Mouse (Mus musculus): ENCODE data around the gene Fam47e. TPM values are rescaled to one million over a fixed set of nuclear protein-coding genes. Genes with fewer than 3 reads are reported as not detected.
A peak's percentile ranks its signal among the peaks of the same experiment; 100 is the strongest.

The Fam47e gene
- polyA plus RNA-seq, 1 experiment from 2014 or later: 0.58 TPM

DNA sequence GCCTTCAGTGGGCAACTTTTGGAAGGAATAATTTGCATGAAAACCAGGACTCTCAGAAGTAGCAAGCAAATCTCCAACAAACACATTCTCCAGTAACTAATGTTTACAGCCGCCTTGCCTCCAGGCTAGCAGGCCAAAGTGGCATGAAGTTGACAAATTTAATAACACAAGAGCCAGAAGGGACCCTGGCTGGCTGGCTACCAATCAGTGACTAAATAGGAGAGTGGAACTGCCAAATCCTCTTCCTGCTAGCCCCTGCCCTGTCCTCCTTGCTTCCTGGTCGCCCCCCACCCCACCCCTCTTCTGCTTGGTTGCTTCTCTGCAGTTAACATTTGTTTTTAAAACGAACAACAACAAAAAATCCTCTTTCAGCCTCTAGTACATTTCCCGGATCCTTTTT is 426 bp upstream of the Fam47e start:
- Histone ChIP-seq H3K27ac (no peak overlapping the region), H3K9me3 (no peaks in the 10 kb centered on the region), H3K36me3 (no peaks in the 10 kb centered on the region), H3K27me3 (no peaks in the 10 kb centered on the region), H3K4me3 (no peak overlapping the region), H3K4me1 (peaks cover 4% of the 10 kb centered on the region; the same call in 1 of the 2 replicates), H3K4me2 (no peak overlapping the region), H3K9ac (no peak overlapping the region)
- ATAC-seq (ENCODE audit: insufficient number of reproducible peaks, insufficient read depth, low FRiP score, low TSS enrichment, low read depth): no peak
- 65% methylated on average over 4 of the region's 4 CpGs for WGBS

- no peak overlapping the region for H3K4me2 ChIP-seq
- no peak overlapping the region for H3K9ac ChIP-seq
- peaks cover 4% of the 10 kb centered on the region; the same call in 1 of the 2 replicates for H3K4me1 ChIP-seq
- no peaks in the 10 kb centered on the region for H3K27me3 ChIP-seq
- 98% methylated on average over 1 of the region's 1 CpGs for WGBS
- H3K36me3 ChIP-seq: no peaks in the 10 kb centered on the region
- no peak for ATAC-seq (ENCODE audit: insufficient number of reproducible peaks, insufficient read depth, low FRiP score, low TSS enrichment, low read depth)
- no peak overlapping the region for H3K27ac ChIP-seq
- no peaks in the 10 kb centered on the region for H3K9me3 ChIP-seq
- H3K4me3 ChIP-seq: no peak overlapping the region
These were observed 1.0 kb downstream of the Fam47e start for GRCm38 (mm10) chr5:92555905-92556304.

- Histone ChIP-seq H3K4me1 (peaks cover 12% of the 10 kb centered on the region; the same call in 1 of the 2 replicates), H3K9me3 (no peaks in the 10 kb centered on the region), H3K4me3 (no peak overlapping the region), H3K9ac (no peak overlapping the region), H3K27me3 (no peaks in the 10 kb centered on the region), H3K27ac (no peak overlapping the region), H3K36me3 (no peaks in the 10 kb centered on the region), H3K4me2 (no peak overlapping the region)
- WGBS: 88% methylated on average over 1 of the region's 1 CpGs
- ATAC-seq (ENCODE audit: insufficient number of reproducible peaks, insufficient read depth, low FRiP score, low TSS enrichment, low read depth): no peak
These were observed 2.6 kb downstream of the Fam47e start for GRCm38 (mm10) chr5:92557508-92557907.

- Histone ChIP-seq H3K9ac (no peak overlapping the region), H3K27ac (no peak overlapping the region), H3K4me1 (peaks cover 24% of the 10 kb centered on the region; the same call in 1 of the 2 replicates), H3K9me3 (no peaks in the 10 kb centered on the region), H3K4me2 (no peak overlapping the region), H3K4me3 (no peak overlapping the region), H3K36me3 (no peaks in the 10 kb centered on the region), H3K27me3 (no peaks in the 10 kb centered on the region)
- whole genome bisulfite sequencing: 79% methylated on average over 2 of the region's 2 CpGs
- peak; percentile 52; the same call in 1 of the 2 replicates for ATAC-seq (ENCODE audit: insufficient number of reproducible peaks, insufficient read depth, low FRiP score, low TSS enrichment, low read depth)
These were observed 5.3 kb downstream of the Fam47e start for GRCm38 (mm10) chr5:92560201-92560600.

GRCm38 (mm10) chr5:92562002-92562401 is 7.1 kb downstream of the Fam47e start:
- Histone ChIP-seq H3K4me1 (peaks cover 24% of the 10 kb centered on the region; the same call in 1 of the 2 replicates), H3K27ac (no peak overlapping the region), H3K36me3 (no peaks in the 10 kb centered on the region), H3K4me2 (no peak overlapping the region), H3K9ac (no peak overlapping the region), H3K9me3 (no peaks in the 10 kb centered on the region), H3K4me3 (no peak overlapping the region), H3K27me3 (no peaks in the 10 kb centered on the region)
- 66% methylated on average over 13 of the region's 13 CpGs for WGBS
- no peak for ATAC-seq (ENCODE audit: insufficient number of reproducible peaks, insufficient read depth, low FRiP score, low TSS enrichment, low read depth)

GRCm38 (mm10) chr5:92571232-92571631 is 16.4 kb downstream of the Fam47e start:
- ATAC-seq (ENCODE audit: insufficient number of reproducible peaks, insufficient read depth, low FRiP score, low TSS enrichment, low read depth): no peak

DNA sequence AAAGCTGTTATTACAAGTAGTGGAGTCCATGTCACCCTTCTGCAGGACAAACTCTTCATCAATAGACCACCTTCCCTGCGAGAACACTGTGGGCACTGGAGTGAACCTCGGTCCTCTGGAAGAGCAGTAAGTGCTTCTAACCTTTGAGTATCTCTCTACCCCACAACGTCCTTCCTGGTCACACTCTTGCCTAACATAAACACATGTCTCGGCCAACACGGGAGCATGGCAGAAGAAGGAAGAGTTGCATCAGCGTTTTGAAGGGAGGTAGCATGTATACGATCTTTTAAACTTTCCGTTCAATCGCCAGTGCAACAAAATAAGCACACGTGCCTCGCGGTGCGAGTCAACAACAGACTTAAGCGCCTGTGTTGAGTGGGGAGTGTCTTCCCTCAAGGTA is 24.7 kb downstream of the Fam47e start:
- H3K4me1 ChIP-seq: no peaks in the 10 kb centered on the region
- no peak for ATAC-seq (ENCODE audit: insufficient number of reproducible peaks, insufficient read depth, low FRiP score, low TSS enrichment, low read depth)

More at GRCm38 (mm10) chr5:92571232-92571631, 16.4 kb downstream of the Fam47e start:
- Histone ChIP-seq H3K27ac (no peak overlapping the region), H3K4me1 (no peaks in the 10 kb centered on the region), H3K4me2 (no peak overlapping the region), H3K36me3 (no peaks in the 10 kb centered on the region), H3K4me3 (no peak overlapping the region), H3K27me3 (no peaks in the 10 kb centered on the region), H3K9me3 (no peaks in the 10 kb centered on the region), H3K9ac (no peak overlapping the region)
- 77% methylated on average over 4 of the region's 4 CpGs for WGBS

GRCm38 (mm10) chr5:92585932-92586331 is 31.1 kb downstream of the Fam47e start:
- Histone ChIP-seq H3K9me3 (no peaks in the 10 kb centered on the region), H3K4me1 (no peaks in the 10 kb centered on the region), H3K27ac (no peak overlapping the region), H3K27me3 (no peaks in the 10 kb centered on the region), H3K4me2 (no peak overlapping the region), H3K4me3 (no peak overlapping the region), H3K9ac (no peak overlapping the region), H3K36me3 (no peaks in the 10 kb centered on the region)
- 58% methylated on average over 10 of the region's 10 CpGs for WGBS
- no peak for ATAC-seq (ENCODE audit: insufficient number of reproducible peaks, insufficient read depth, low FRiP score, low TSS enrichment, low read depth)

More for the DNA sequence above, 24.7 kb downstream of the Fam47e start:
- Histone ChIP-seq H3K27ac (no peak overlapping the region), H3K36me3 (no peaks in the 10 kb centered on the region), H3K4me2 (no peak overlapping the region), H3K4me3 (no peak overlapping the region), H3K9me3 (no peaks in the 10 kb centered on the region), H3K9ac (no peak overlapping the region), H3K27me3 (no peaks in the 10 kb centered on the region)
- 84% methylated on average over 14 of the region's 14 CpGs for WGBS

- 78% methylated on average over 5 of the region's 5 CpGs for WGBS
- H3K27me3 ChIP-seq: no peaks in the 10 kb centered on the region
- no peaks in the 10 kb centered on the region for H3K36me3 ChIP-seq
- H3K4me1 ChIP-seq: no peaks in the 10 kb centered on the region
- H3K9ac ChIP-seq: no peak overlapping the region
- no peak for ATAC-seq (ENCODE audit: insufficient number of reproducible peaks, insufficient read depth, low FRiP score, low TSS enrichment, low read depth)
- H3K27ac ChIP-seq: no peak overlapping the region
- H3K4me2 ChIP-seq: no peak overlapping the region
- no peaks in the 10 kb centered on the region for H3K9me3 ChIP-seq
- H3K4me3 ChIP-seq: no peak overlapping the region
These were observed 40.2 kb downstream of the Fam47e start for GRCm38 (mm10) chr5:92595026-92595425.

DNA sequence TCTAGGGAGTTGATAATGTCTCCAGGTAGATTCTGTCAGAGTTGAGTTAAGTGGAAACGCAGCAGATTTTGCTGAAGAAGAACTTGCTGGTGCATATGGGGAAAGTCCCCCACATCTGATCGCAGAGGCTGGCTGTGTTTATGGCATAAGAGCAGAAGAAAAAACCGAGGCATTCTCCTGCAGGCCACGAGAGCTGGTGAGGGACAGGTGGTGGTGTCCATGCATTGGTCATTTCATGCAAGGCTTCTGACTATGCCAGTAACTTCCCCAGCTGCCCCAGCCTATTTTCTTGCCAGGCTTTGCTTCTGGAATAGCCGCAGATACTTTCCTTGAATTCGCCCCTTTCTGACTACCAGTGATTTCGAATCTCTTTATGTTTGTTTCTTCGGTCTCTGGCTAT is 42.0 kb downstream of the Fam47e start:
- no peak overlapping the region for H3K9ac ChIP-seq
- no peak overlapping the region for H3K4me3 ChIP-seq
- no peak overlapping the region for H3K27ac ChIP-seq
- no peak overlapping the region for H3K4me2 ChIP-seq
- no peaks in the 10 kb centered on the region for H3K9me3 ChIP-seq
- 90% methylated on average over 8 of the region's 8 CpGs for WGBS
- no peak for ATAC-seq (ENCODE audit: insufficient number of reproducible peaks, insufficient read depth, low FRiP score, low TSS enrichment, low read depth)
- H3K36me3 ChIP-seq: no peaks in the 10 kb centered on the region
- peaks cover 4% of the 10 kb centered on the region for H3K27me3 ChIP-seq
- H3K4me1 ChIP-seq: no peaks in the 10 kb centered on the region

DNA sequence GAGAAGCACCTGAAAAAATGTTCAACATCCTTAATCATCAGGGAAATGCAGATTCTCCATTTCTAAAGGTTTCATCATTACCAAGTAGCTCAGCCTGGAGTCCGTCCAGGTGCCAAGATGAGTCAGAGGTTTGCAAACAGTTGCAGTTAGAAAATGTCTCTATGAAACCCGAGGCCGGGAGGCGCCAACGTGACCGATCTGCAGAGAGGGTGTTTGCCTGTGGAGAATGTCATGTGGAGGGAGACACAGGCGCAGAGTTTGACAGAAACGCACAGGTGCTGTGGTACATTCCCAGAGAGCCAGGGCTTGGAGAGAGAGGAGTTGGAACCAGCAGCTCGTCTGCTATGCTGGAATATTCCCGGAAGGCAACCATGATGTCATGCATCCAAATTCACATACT is 44.2 kb downstream of the Fam47e start:
- Histone ChIP-seq H3K27ac (no peak overlapping the region), H3K36me3 (no peaks in the 10 kb centered on the region), H3K4me1 (no peaks in the 10 kb centered on the region), H3K4me2 (no peak overlapping the region), H3K9ac (no peak overlapping the region), H3K4me3 (no peak overlapping the region), H3K27me3 (peaks cover 6% of the 10 kb centered on the region), H3K9me3 (no peaks in the 10 kb centered on the region)
- ATAC-seq (ENCODE audit: insufficient number of reproducible peaks, insufficient read depth, low FRiP score, low TSS enrichment, low read depth): no peak
- WGBS: 79% methylated on average over 10 of the region's 10 CpGs

DNA sequence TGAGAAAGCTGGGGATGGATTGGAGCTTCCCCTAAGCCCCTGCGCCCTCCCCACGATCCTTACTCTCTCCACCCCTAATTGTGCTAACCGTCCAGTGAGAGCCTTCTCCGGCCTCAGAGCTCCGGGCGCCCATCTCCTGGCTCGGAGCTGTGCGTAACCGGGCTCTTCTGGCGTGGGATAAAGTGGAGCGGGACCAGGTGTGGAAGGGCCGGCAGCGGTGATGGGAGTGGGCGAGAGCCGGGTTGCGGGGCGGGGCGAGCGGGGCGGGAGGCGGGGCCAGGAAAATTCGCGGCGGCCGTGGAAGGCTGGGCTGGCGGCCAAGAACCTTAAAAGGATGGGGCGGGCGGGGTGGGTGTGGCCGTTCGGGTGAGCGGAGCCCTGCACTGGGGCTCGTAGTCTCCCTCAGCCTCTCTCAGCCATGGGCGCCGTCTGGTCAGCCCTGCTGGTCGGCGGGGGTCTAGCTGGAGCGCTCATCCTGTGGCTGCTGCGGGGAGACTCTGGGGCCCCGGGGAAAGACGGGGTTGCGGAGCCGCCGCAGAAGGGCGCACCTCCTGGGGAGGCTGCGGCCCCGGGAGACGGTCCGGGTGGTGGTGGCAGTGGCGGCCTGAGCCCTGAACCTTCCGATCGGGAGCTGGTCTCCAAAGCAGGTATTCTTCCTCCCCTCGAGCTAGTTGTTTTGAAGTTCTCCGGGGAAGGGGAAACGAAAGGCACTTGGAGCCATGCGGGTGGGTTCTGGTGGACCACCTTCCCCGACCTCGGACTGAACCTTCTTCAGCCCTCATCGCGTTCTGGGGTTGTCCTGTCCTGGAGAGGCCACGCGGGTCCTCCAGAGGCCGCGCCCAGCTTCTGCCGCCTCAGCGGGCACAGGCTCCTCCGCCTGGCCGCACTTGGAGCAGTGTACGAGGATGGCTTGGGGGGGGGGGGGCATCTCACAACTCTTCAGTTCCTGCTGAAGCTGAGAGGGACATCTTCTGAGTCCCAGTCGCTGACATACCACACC is 48.1 kb downstream of the Fam47e start, which contains the start of gene Stbd1:
Stbd1 (plus strand) TSS at position 351 of the 1,000 bp plus-strand sequence.
- peak within 1 kb of the TSS; percentile 77 for H3K9ac ChIP-seq
- peaks cover 6% of the 10 kb centered on the region for H3K27me3 ChIP-seq
- H3K4me2 ChIP-seq: peak within 1 kb of the TSS; percentile 90
- peaks cover 4% of the 10 kb centered on the region; the same call in 1 of the 2 replicates for H3K36me3 ChIP-seq
- peak within 1 kb of the TSS; percentile 68 for H3K4me3 ChIP-seq
- no peaks in the 10 kb centered on the region for H3K9me3 ChIP-seq
- no peaks in the 10 kb centered on the region for H3K4me1 ChIP-seq
- ATAC-seq (ENCODE audit: insufficient number of reproducible peaks, insufficient read depth, low FRiP score, low TSS enrichment, low read depth): peak; percentile 85
- WGBS: under 1% methylated on average over 68 of the region's 69 CpGs
- no peak within 1 kb of the TSS for H3K27ac ChIP-seq

All from embryonic facial prominence, embryonic 13.5 days (tissue).